Mouse (Mus musculus) gastrocnemius, adult 8-10 months (tissue): Measurements from ENCODE around the gene Foxn4. TPM values are rescaled to one million over a fixed set of nuclear protein-coding genes. Genes with fewer than 3 reads are reported as not detected.

Experiments
- total RNA-seq, 4 experiments: library from RNA; stranded (reverse); gene quantifications; 2 replicates each; pipeline ENCODE4 v1.2.4; 2022

Gene Foxn4
- total RNA-seq, 4 experiments from 2014 or later, result not detected

Other genes starting within 250 kb of the Foxn4 start
- gene Usp30, start 208.3 kb downstream of the Foxn4 start, total RNA-seq, result 1 to 10 TPM; 7.8 to 9.4 (median 8.6) TPM
- gene Svop, start 182.2 kb downstream of the Foxn4 start, total RNA-seq, result not detected
- 1 to 10 TPM in 1 of 4 experiments, under 1 TPM in 2, not detected in 1; 0.67 to 1.2 (median 0.94) TPM for gene Alkbh2, start 145.6 kb downstream of the Foxn4 start, total RNA-seq
- gene Ung, start 143.4 kb downstream of the Foxn4 start, total RNA-seq, result 10 to 100 TPM in 2 of 4 experiments, 1 to 10 TPM in 2; 6.8 to 11.5 (median 10.0) TPM
- gene Acacb, start 127.3 kb downstream of the Foxn4 start, total RNA-seq, result 100 to 1,000 TPM; 163 to 191 (median 187) TPM
- gene Myo1h, start 15.4 kb upstream of the Foxn4 start, total RNA-seq, result not detected
- 10 to 100 TPM; 10.2 to 16.6 (median 14.2) TPM for gene Kctd10, start 106.7 kb upstream of the Foxn4 start, total RNA-seq
- gene Ube3b, start 106.8 kb upstream of the Foxn4 start, total RNA-seq, result 100 to 1,000 TPM; 129 to 147 (median 134) TPM
- 10 to 100 TPM; 18.3 to 21.1 (median 19.5) TPM for gene Mmab, start 170.3 kb upstream of the Foxn4 start, total RNA-seq
- 10 to 100 TPM in 3 of 4 experiments, 1 to 10 TPM in 1; 9.9 to 11.0 (median 10.4) TPM for gene Mvk, start 170.5 kb upstream of the Foxn4 start, total RNA-seq